Mouse (Mus musculus): Measurements from ENCODE around the gene Vmp1. TPM values are rescaled to one million over a fixed set of nuclear protein-coding genes. Genes with fewer than 3 reads are reported as not detected.

The Vmp1 gene
- polyA plus RNA-seq, 1 experiment: 55.3 TPM

DNA sequence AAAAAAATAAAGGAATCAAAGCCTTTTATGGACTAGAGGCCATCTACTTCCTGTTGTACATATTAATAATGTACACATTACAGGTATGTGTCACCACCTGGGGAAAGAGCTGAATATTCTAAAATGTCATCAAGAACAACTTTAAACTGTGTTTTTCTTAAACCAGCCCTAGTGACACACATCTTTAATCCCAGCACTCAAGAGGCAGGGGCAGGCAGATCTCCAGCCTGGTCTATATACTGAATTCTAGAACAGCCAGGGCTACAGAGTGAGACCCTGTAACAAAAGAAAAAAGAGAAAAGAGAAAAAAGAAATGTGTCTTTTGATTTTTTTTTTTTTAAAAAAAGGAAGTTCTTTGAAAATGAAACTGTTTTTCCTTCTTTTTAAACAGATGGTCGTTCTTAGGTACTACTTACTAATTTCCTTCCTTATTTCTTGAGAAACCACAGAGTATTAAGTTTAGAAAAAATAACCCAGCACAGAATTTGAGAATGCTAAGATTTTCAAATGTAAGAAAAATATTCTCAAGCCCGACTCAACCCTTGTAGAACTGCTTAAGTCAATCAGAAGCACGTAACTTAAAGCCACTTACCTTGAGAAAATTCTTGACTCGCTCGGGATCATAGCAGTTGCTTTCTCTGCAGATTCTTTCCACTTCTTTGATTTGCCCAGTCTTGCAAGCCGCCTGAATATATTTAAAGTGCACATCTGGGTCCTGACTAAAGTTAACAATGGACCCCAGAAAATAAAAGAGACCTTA is 33.9 kb upstream of the Vmp1 start:
- no peak for DNase-seq

DNA sequence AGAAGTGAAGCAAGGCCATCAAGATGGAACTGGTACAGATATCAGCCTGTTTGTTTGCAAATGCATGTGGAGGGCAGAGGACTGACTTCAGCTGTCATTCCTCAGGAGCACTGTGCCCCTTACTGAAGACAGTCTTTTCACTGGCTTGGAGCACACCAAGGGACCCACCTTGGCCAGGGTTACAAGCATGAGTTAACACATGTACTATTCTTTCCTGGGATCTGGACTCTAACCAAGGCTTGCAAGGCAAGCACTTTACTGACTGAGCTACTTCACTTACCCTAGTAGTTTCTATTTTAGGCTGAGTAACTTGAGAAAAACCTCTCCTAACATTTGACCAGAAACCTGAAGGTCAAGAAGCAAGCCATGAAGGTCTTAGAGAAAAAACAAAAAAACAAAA is 31.0 kb upstream of the Vmp1 start:
- Histone ChIP-seq H3K27me3 (replicated peaks; ENCODE audit: control insufficient read depth, insufficient read depth, low read length) (no peaks in the 10 kb centered on the region), H3K4me1 (ENCODE audit: control insufficient read depth, insufficient read depth, low read length) (no peaks in the 10 kb centered on the region), H3K27ac (ENCODE audit: insufficient read depth, low read depth, low read length) (no peak overlapping the region), H3K36me3 (ENCODE audit: control insufficient read depth, insufficient read depth, low read length) (peaks cover 18% of the 10 kb centered on the region), H3K4me3 (ENCODE audit: insufficient read depth, low read depth, low read length) (no peak overlapping the region)
- DNase-seq: no peak
- TF ChIP-seq CTCF (conservative IDR thresholded peaks at IDR 0.05; ENCODE audit: insufficient read depth, insufficient read length, low read depth, low read length): no peak
- no peak for TF ChIP-seq POLR2A (IDR thresholded peaks at IDR 0.05; ENCODE audit: low read depth, low read length)

More for the DNA sequence above, 33.9 kb upstream of the Vmp1 start:
- WGBS: 80% methylated on average over 6 of the region's 6 CpGs
- H3K27me3 ChIP-seq (replicated peaks; ENCODE audit: control insufficient read depth, insufficient read depth, low read length): no peaks in the 10 kb centered on the region
- no peaks in the 10 kb centered on the region for H3K4me1 ChIP-seq (ENCODE audit: control insufficient read depth, insufficient read depth, low read length)
- no peak overlapping the region for H3K4me3 ChIP-seq (ENCODE audit: insufficient read depth, low read depth, low read length)
- peaks cover 16% of the 10 kb centered on the region for H3K36me3 ChIP-seq (ENCODE audit: control insufficient read depth, insufficient read depth, low read length)
- no peak overlapping the region for H3K27ac ChIP-seq (ENCODE audit: insufficient read depth, low read depth, low read length)
- TF ChIP-seq CTCF (conservative IDR thresholded peaks at IDR 0.05; ENCODE audit: insufficient read depth, insufficient read length, low read depth, low read length) (no peak), POLR2A (IDR thresholded peaks at IDR 0.05; ENCODE audit: low read depth, low read length) (no peak)

DNA sequence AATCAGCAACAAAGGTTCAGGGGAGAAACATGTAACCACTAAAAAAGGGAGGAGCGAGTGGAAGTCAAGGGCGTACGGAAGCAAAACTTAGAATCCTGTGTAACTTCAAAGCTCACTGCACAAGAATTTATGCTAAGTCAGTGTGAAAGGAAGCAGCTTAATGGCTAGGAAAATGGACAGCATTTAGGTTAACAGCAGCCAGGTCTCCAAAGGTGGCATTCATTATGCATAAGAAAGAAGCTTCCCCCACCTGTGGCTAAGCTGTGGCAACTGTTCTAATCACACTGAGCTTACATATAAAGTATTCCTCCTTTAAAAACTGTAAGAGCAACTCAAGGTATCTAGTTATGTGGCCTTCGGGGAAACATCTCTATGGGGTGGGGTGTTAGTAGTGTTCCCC is 17.5 kb upstream of the Vmp1 start:
- H3K27me3 ChIP-seq (replicated peaks; ENCODE audit: control insufficient read depth, insufficient read depth, low read length): no peaks in the 10 kb centered on the region
- 58% methylated on average over 4 of the region's 4 CpGs for WGBS
- TF ChIP-seq POLR2A (IDR thresholded peaks at IDR 0.05; ENCODE audit: low read depth, low read length): no peak
- TF ChIP-seq CTCF (conservative IDR thresholded peaks at IDR 0.05; ENCODE audit: insufficient read depth, insufficient read length, low read depth, low read length): no peak
- H3K27ac ChIP-seq (ENCODE audit: insufficient read depth, low read depth, low read length): no peak overlapping the region
- H3K4me1 ChIP-seq (ENCODE audit: control insufficient read depth, insufficient read depth, low read length): no peaks in the 10 kb centered on the region
- no peak overlapping the region for H3K4me3 ChIP-seq (ENCODE audit: insufficient read depth, low read depth, low read length)
- peaks cover 34% of the 10 kb centered on the region for H3K36me3 ChIP-seq (ENCODE audit: control insufficient read depth, insufficient read depth, low read length)
- no peak for DNase-seq

DNA sequence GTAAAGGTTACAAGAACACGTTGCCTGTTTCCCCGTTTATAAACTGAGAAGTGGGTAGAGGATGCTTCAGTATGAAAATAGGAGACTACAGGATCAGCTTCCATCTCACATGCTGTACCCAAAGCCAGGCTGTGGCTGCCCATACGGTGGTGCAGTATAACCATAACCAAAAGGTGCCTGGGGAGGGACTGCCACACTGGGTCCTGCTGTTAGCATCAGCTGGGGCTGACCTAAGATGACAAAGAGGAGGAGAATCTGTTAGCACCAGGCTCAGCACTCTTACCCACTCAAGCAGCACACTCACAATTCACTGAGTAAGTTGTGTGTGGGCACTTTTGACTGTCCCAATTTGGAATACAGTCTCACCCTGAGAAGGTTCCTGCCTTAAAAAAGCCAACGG is 11.8 kb upstream of the Vmp1 start:
- 76% methylated on average over 4 of the region's 4 CpGs for WGBS
- no peak for DNase-seq
- peaks cover 15% of the 10 kb centered on the region for H3K36me3 ChIP-seq (ENCODE audit: control insufficient read depth, insufficient read depth, low read length)
- no peak for TF ChIP-seq POLR2A (IDR thresholded peaks at IDR 0.05; ENCODE audit: low read depth, low read length)
- TF ChIP-seq CTCF (conservative IDR thresholded peaks at IDR 0.05; ENCODE audit: insufficient read depth, insufficient read length, low read depth, low read length): no peak
- peaks cover 4% of the 10 kb centered on the region; the same call in 1 of the 2 replicates for H3K4me1 ChIP-seq (ENCODE audit: control insufficient read depth, insufficient read depth, low read length)
- no peaks in the 10 kb centered on the region for H3K27me3 ChIP-seq (replicated peaks; ENCODE audit: control insufficient read depth, insufficient read depth, low read length)
- no peak overlapping the region for H3K27ac ChIP-seq (ENCODE audit: insufficient read depth, low read depth, low read length)
- no peak overlapping the region for H3K4me3 ChIP-seq (ENCODE audit: insufficient read depth, low read depth, low read length)

DNA sequence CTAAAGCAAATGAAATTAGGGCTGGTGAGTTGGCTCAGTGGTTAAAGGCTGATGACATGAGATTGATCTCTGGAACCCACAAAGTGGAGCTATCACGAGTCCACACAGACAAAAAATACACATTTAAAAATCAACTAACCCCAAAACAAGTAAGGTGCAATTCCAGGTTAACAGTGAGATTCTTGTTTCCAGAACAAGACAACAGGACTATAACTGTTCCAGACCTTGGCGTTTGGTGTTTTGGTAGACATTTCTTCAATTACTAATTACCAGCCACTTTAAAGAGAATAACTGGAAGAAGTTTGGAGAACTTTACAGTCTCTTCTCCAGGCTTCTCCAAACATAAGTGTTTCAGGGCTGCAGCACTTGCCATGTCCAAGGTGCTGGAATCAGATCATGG is 8.9 kb upstream of the Vmp1 start:
- peaks cover 6% of the 10 kb centered on the region for H3K36me3 ChIP-seq (ENCODE audit: control insufficient read depth, insufficient read depth, low read length)

DNA sequence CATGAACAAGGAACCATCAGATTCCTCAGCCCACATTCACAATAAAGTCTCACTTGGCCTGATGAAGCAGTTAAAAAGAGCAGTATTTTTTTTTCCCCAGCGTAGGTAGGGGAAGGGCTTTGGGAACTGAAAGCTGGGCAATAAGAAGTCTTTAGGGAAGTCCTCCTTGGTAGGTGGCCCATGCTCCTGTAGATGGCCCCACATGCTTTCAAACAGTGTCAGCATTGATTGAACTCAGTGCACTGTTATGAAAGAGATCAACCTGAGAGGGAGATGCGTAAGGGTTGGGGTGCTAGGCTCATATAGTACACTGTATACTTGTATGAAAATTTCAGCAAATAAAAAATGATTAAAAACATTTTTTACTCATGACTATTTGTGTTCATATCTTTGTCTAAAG is 8.3 kb upstream of the Vmp1 start:
- Histone ChIP-seq H3K4me3 (ENCODE audit: insufficient read depth, low read depth, low read length) (no peak overlapping the region), H3K4me1 (ENCODE audit: control insufficient read depth, insufficient read depth, low read length) (peaks cover 8% of the 10 kb centered on the region; the same call in 1 of the 2 replicates), H3K27ac (ENCODE audit: insufficient read depth, low read depth, low read length) (peak overlapping the region; percentile 31; the same call in 1 of the 2 replicates), H3K27me3 (replicated peaks; ENCODE audit: control insufficient read depth, insufficient read depth, low read length) (no peaks in the 10 kb centered on the region), H3K36me3 (ENCODE audit: control insufficient read depth, insufficient read depth, low read length) (peaks cover 6% of the 10 kb centered on the region)
- DNase-seq: no peak
- WGBS: 74% methylated on average over 2 of the region's 2 CpGs
- TF ChIP-seq CTCF (conservative IDR thresholded peaks at IDR 0.05; ENCODE audit: insufficient read depth, insufficient read length, low read depth, low read length): 0 out of 2 replicates have a peak, but pooled peaks have one; percentile 2
- TF ChIP-seq POLR2A (IDR thresholded peaks at IDR 0.05; ENCODE audit: low read depth, low read length): no peak

More for the DNA sequence above, 8.9 kb upstream of the Vmp1 start:
- Histone ChIP-seq H3K4me3 (ENCODE audit: insufficient read depth, low read depth, low read length) (no peak overlapping the region), H3K27me3 (replicated peaks; ENCODE audit: control insufficient read depth, insufficient read depth, low read length) (no peaks in the 10 kb centered on the region), H3K4me1 (ENCODE audit: control insufficient read depth, insufficient read depth, low read length) (peaks cover 8% of the 10 kb centered on the region; the same call in 1 of the 2 replicates), H3K27ac (ENCODE audit: insufficient read depth, low read depth, low read length) (no peak overlapping the region)
- no peak for TF ChIP-seq CTCF (conservative IDR thresholded peaks at IDR 0.05; ENCODE audit: insufficient read depth, insufficient read length, low read depth, low read length)
- no peak for TF ChIP-seq POLR2A (IDR thresholded peaks at IDR 0.05; ENCODE audit: low read depth, low read length)
- no peak for DNase-seq
- 62% methylated on average over 2 of the region's 2 CpGs for WGBS

DNA sequence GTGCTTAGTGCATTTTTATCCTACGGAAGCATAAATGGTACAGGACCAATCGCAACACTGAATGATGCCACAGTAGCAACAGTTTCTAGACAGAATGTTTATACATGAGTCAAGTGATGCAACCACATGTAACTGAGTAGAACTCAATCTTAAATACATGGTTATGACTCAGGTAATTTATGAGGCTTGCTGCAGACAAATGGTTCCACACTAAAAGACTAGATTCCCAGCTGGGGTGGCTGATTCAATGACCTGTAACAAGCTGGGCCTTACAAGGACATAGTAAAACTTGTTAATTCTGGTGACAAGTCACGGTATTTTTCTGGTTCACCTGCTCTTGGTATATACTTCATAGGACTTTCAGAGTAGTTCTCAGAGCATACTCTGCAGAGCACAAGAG is 7.8 kb upstream of the Vmp1 start:
- WGBS: 47% methylated on average over 3 of the region's 3 CpGs
- TF ChIP-seq POLR2A (IDR thresholded peaks at IDR 0.05; ENCODE audit: low read depth, low read length): no peak
- no peak for TF ChIP-seq CTCF (conservative IDR thresholded peaks at IDR 0.05; ENCODE audit: insufficient read depth, insufficient read length, low read depth, low read length)
- DNase-seq: no peak
- H3K4me1 ChIP-seq (ENCODE audit: control insufficient read depth, insufficient read depth, low read length): peaks cover 8% of the 10 kb centered on the region; the same call in 1 of the 2 replicates
- H3K36me3 ChIP-seq (ENCODE audit: control insufficient read depth, insufficient read depth, low read length): peaks cover 5% of the 10 kb centered on the region
- H3K4me3 ChIP-seq (ENCODE audit: insufficient read depth, low read depth, low read length): no peak overlapping the region
- H3K27me3 ChIP-seq (replicated peaks; ENCODE audit: control insufficient read depth, insufficient read depth, low read length): no peaks in the 10 kb centered on the region
- H3K27ac ChIP-seq (ENCODE audit: insufficient read depth, low read depth, low read length): peak overlapping the region; percentile 31; the same call in 1 of the 2 replicates
